Comparison of ENCODE assay signal across 8 mouse cellular contexts in the genomic region with DNA sequence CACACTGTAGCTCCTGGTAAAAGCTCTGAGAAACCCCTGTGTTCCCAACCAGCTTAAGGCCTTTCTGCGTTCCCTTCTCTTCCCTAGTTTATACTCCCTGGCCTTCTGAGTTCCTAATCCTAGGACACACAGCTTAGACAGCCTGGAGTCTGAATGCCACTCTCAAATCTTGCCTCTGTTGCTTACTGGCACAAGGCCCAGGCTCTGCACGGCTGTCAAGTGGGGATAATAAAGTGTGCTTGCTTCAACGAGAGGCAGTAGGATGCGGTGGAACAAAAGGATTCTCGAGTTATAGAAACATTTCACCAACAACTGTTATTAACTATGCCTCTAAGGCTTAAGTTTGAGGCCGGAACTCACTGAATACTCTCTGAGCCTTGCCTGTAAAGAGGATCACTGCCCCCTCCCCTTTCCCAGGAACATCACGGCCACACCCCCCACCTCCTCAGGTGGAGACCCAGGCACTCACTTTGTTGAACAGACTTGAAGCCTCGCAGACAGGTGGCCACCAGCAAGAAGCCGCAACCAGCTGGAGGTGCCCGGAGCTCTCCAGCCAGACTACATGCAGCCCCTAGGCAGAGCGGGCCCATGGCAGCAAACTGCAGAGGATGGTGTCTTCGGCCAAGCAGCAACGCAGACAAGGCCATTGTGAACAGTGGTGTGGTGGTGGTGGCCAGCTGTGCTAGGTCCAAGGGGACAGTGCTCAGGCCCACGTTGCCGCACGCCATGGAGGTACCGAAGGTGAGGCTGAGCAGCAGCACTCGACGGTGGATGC. TPM values are rescaled to one million over a fixed set of nuclear protein-coding genes. Genes with fewer than 3 reads are reported as not detected.
DNase-seq lines count a peak whose midpoint lies in the region; ATAC-seq and TF ChIP-seq lines count a peak whose summit lies in the region.

No protein-coding gene starts in this region.

- no peak overlapping the region for H3K9ac ChIP-seq in liver, embryonic 15.5 days

- H3K27me3 ChIP-seq in cerebellum, adult 2 months (ENCODE audit: control insufficient read depth, insufficient read depth, low read length), result no peaks in the 10 kb centered on the region
- H3K27me3 ChIP-seq in hindbrain, embryonic 10.5 days (ENCODE audit: insufficient read depth, poor library complexity, severe bottlenecking), result peaks cover 18% of the 10 kb centered on the region
- H3K27me3 ChIP-seq in liver, embryonic 15.5 days, result peaks cover 61% of the 10 kb centered on the region

- ATAC-seq in liver, embryonic 15.5 days (ENCODE audit: insufficient read depth), result no peak

- peaks cover 31% of the 10 kb centered on the region for H3K4me1 ChIP-seq in cerebellum, adult 2 months (ENCODE audit: control insufficient read depth, insufficient read depth, low read length)
- H3K4me1 ChIP-seq in hindbrain, embryonic 10.5 days (replicated peaks), result peaks cover 58% of the 10 kb centered on the region
- peaks cover 19% of the 10 kb centered on the region for H3K4me1 ChIP-seq in liver, embryonic 15.5 days (replicated peaks)

- peak overlapping the region; percentile 78 for H3K4me3 ChIP-seq in cerebellum, adult 2 months (replicated peaks; ENCODE audit: insufficient read depth, low read depth, low read length)
- H3K4me3 ChIP-seq in hindbrain, embryonic 10.5 days, result peak overlapping the region; percentile 68
- peak overlapping the region; percentile 55; the same call in 1 of the 2 replicates for H3K4me3 ChIP-seq in liver, embryonic 15.5 days (replicated peaks)

- TF ChIP-seq POLR2A in cerebellum, adult 2 months (IDR thresholded peaks at IDR 0.05; ENCODE audit: borderline replicate concordance, insufficient read depth, low read length), result no peak

- no peaks in the 10 kb centered on the region for H3K9me3 ChIP-seq in hindbrain, embryonic 10.5 days
- H3K9me3 ChIP-seq in liver, embryonic 15.5 days (replicated peaks), result no peaks in the 10 kb centered on the region

- peak overlapping the region; percentile 60 for H3K27ac ChIP-seq in cerebellum, adult 2 months (ENCODE audit: insufficient read depth, low read length)
- peak overlapping the region; percentile 84 for H3K27ac ChIP-seq in hindbrain, embryonic 10.5 days
- H3K27ac ChIP-seq in liver, embryonic 15.5 days (replicated peaks), result no peak overlapping the region

- peak; percentile 60 for DNase-seq in cerebellum, adult 2 months
- DNase-seq in cerebellum, adult 11 months, result no peak
- DNase-seq in 3T3-L1 (ENCODE audit: low read depth, low spot score), result peak; percentile 69
- peak; percentile 64 to 76 for DNase-seq in cerebellum, postnatal 10 days
- DNase-seq in hindbrain, embryonic 10.5 days (ENCODE audit: low spot score), result no peak
- DNase-seq in right cerebral cortex, postnatal 14 days, result peak; percentile 49
- no peak for DNase-seq in yolk sac, embryonic 10.5 days (ENCODE audit: low spot score)

- H3K4me2 ChIP-seq in liver, embryonic 15.5 days, result peak overlapping the region; percentile 77

- H3K36me3 ChIP-seq in hindbrain, embryonic 10.5 days, result peaks cover 8% of the 10 kb centered on the region; the same call in 1 of the 2 replicates
- no peaks in the 10 kb centered on the region for H3K36me3 ChIP-seq in liver, embryonic 15.5 days (replicated peaks)

- 6% methylated on average over 19 of the region's 19 CpGs for WGBS in cerebellum, adult 2 months
- WGBS in hindbrain, embryonic 10.5 days, result 23% methylated on average over 19 of the region's 19 CpGs
- WGBS in liver, embryonic 15.5 days (ENCODE audit: insufficient replicate concordance), result 39% methylated on average over 19 of the region's 19 CpGs

- no peak for TF ChIP-seq CTCF in cerebellum, adult 2 months (IDR thresholded peaks at IDR 0.05; ENCODE audit: borderline replicate concordance, insufficient read depth, low read depth, low read length)

RNA-seq across cellular contexts. Expression of a gene that starts 2.2 kb away (rescaled TPM):
- polyA plus RNA-seq in cerebellum, adult 2 months (2012; rRNA removed), result 27.3 and 28.5 TPM in 2 replicates
- polyA plus RNA-seq in hindbrain, embryonic 10.5 days (2016; fragmentation: Nextera tagmentation; extraction: Ambion mirVana), result 5.4 and 6.8 TPM in 2 replicates
- polyA plus RNA-seq in liver, embryonic 15.5 days (2015; fragmentation: Nextera tagmentation; extraction: Ambion mirVana), result 0.43 and 0.44 TPM in 2 replicates

RNA-seq across cellular contexts. Expression of a gene that starts 17.2 kb away (rescaled TPM):
- polyA plus RNA-seq in cerebellum, adult 2 months (2012; rRNA removed), result 5.4 and 5.7 TPM in 2 replicates
- polyA plus RNA-seq in hindbrain, embryonic 10.5 days (2016; fragmentation: Nextera tagmentation; extraction: Ambion mirVana), result 19.9 and 23.4 TPM in 2 replicates
- polyA plus RNA-seq in liver, embryonic 15.5 days (2015; fragmentation: Nextera tagmentation; extraction: Ambion mirVana), result 0.13 and 0.38 TPM in 2 replicates

RNA-seq across cellular contexts. Expression of a gene that starts 17.4 kb away (rescaled TPM):
- polyA plus RNA-seq in cerebellum, adult 2 months (2012; rRNA removed), result 0.29 and 0.36 TPM in 2 replicates
- polyA plus RNA-seq in hindbrain, embryonic 10.5 days (2016; fragmentation: Nextera tagmentation; extraction: Ambion mirVana), result 1.2 and 1.8 TPM in 2 replicates
- polyA plus RNA-seq in liver, embryonic 15.5 days (2015; fragmentation: Nextera tagmentation; extraction: Ambion mirVana), result not detected in 2 replicates

RNA-seq across cellular contexts. Expression of a gene that starts 19.7 kb away (rescaled TPM):
- polyA plus RNA-seq in cerebellum, adult 2 months (2012; rRNA removed), result 28.0 and 31.7 TPM in 2 replicates
- 31.6 and 34.7 TPM in 2 replicates for polyA plus RNA-seq in hindbrain, embryonic 10.5 days (2016; fragmentation: Nextera tagmentation; extraction: Ambion mirVana)
- 28.6 and 32.0 TPM in 2 replicates for polyA plus RNA-seq in liver, embryonic 15.5 days (2015; fragmentation: Nextera tagmentation; extraction: Ambion mirVana)

RNA-seq across cellular contexts. Expression of a gene that starts 48.6 kb away (rescaled TPM):
- 71.3 and 81.7 TPM in 2 replicates for polyA plus RNA-seq in cerebellum, adult 2 months (2012; rRNA removed)
- polyA plus RNA-seq in hindbrain, embryonic 10.5 days (2016; fragmentation: Nextera tagmentation; extraction: Ambion mirVana), result 1.0 and 2.5 TPM in 2 replicates
- polyA plus RNA-seq in liver, embryonic 15.5 days (2015; fragmentation: Nextera tagmentation; extraction: Ambion mirVana), result 0.09 TPM in 2 replicates

Comparison
In these comparisons a context has a peak if more than half of its experiments do, and no peak if none do; other contexts are left out.
1. DNase-seq: peak in cerebellum, adult 2 months (2 of 2), 3T3-L1 (single experiment), cerebellum, postnatal 10 days (2 of 2) and right cerebral cortex, postnatal 14 days (single experiment); none in cerebellum, adult 11 months (single experiment), hindbrain, embryonic 10.5 days (single experiment) and yolk sac, embryonic 10.5 days (single experiment).
2. Peak in every context shown above with its lines, with median percentiles within 50 percentile points of each other: H3K4me3 ChIP-seq.